Mouse (Mus musculus) liver, postnatal 0 days (tissue): ENCODE results near the gene Dnaic2. TPM values are rescaled to one million over a fixed set of nuclear protein-coding genes. Genes with fewer than 3 reads are reported as not detected.

ENCODE experiments used
- ATAC-seq: fragments of 200-750 bp; cut with Nextera tagmentation; 2 replicates; pipeline ENCODE4 v1.8.0; 2017; ENCODE audit warnings: mild to moderate bottlenecking, moderate library complexity
- DNase-seq: peaks from one replicate; pipeline ENCODE4 v3.0.0-alpha.2; 2016
- H3K27ac ChIP-seq: fragments of 300-500 bp; sonication (generic); 2 replicates; pipeline ENCODE4 v1.5.1; 2014; ENCODE audit warnings: antibody characterized with exemption, moderate library complexity, mild to moderate bottlenecking, low read depth
- H3K27me3 ChIP-seq: fragments of 300-500 bp; sonication (generic); 2 replicates; pipeline ENCODE4 v1.6.1; 2014; ENCODE audit warnings: low read length, control low read depth, mixed read lengths; ENCODE audit not compliant: insufficient read depth
- H3K36me3 ChIP-seq: fragments of 300-500 bp; sonication (generic); replicated peaks from 2 replicates; pipeline ENCODE4 v1.6.1; 2014; ENCODE audit warnings: mild to moderate bottlenecking, control low read depth, low read length, moderate library complexity, mixed read lengths; ENCODE audit not compliant: insufficient read depth
- H3K4me1 ChIP-seq: fragments of 300-500 bp; sonication (generic); 2 replicates; pipeline ENCODE4 v1.6.1; 2014; ENCODE audit warnings: antibody characterized with exemption, mild to moderate bottlenecking, control low read depth; ENCODE audit not compliant: insufficient read depth
- H3K4me2 ChIP-seq: fragments of 300-500 bp; sonication (generic); 2 replicates; pipeline ENCODE4 v1.6.1; 2014; ENCODE audit warnings: low read depth, mild to moderate bottlenecking, low read length, moderate library complexity, mixed read lengths
- H3K4me3 ChIP-seq: fragments of 300-500 bp; sonication (generic); 2 replicates; pipeline ENCODE4 v1.5.1; 2014; ENCODE audit warnings: low read depth, low read length
- H3K9ac ChIP-seq: fragments of 300-500 bp; sonication (generic); replicated peaks from 2 replicates; pipeline ENCODE4 v1.6.1; 2014; ENCODE audit warnings: mild to moderate bottlenecking, moderate library complexity
- H3K9me3 ChIP-seq: fragments of 300-500 bp; sonication (generic); 2 replicates; pipeline ENCODE4 v1.6.1; 2016; ENCODE audit warnings: mild to moderate bottlenecking, control low read depth, low read length, mixed read lengths
- CTCF ChIP-seq: sonication (generic); IDR thresholded peaks from 2 replicates; pipeline ENCODE4 v1.5.1; 2016; ENCODE audit warnings: antibody characterized with exemption, low read depth
- EP300 ChIP-seq: IDR thresholded peaks from 2 replicates; pipeline ENCODE4 v1.6.1; 2016; ENCODE audit warnings: antibody characterized with exemption, low read depth, mild to moderate bottlenecking
- WGBS: fragments of 180-500 bp; shearing (Covaris S2); extraction: QIAGEN DNeasy Blood & Tissue Kit; methylation state at CpG from one replicate; pipeline ENCODE4 v1.1.7; 2014; ENCODE audit not compliant: insufficient replicate concordance; 5-methylcytosine and 5-hydroxymethylcytosine counted together
- polyA plus RNA-seq: library from polyadenylated mRNA; unstranded; fragments of >200 nt; fragmentation: Nextera tagmentation; extraction: Ambion mirVana; gene quantifications from 2 replicates; pipeline ENCODE4 v1.2.1, GENCODE M21; 2015

Dnaic2 gene
- polyA plus RNA-seq, 1 experiment from 2014 or later = 0.13 TPM

GRCm38 (mm10) chr11:114698496-114698895 is 28.7 kb upstream of the Dnaic2 start:
- H3K27ac ChIP-seq = no peak overlapping the region
- H3K4me1 ChIP-seq = no peaks in the 10 kb centered on the region
- no peak overlapping the region for H3K4me3 ChIP-seq
- DNase-seq (no peak), ATAC-seq (no peak)
- H3K36me3 ChIP-seq = peaks cover 8% of the 10 kb centered on the region; the same call in 1 of the 2 replicates
- no peak overlapping the region for H3K9ac ChIP-seq
- no peak for TF ChIP-seq EP300
- TF ChIP-seq CTCF = no peak
- 87% methylated on average over 7 of the region's 7 CpGs for WGBS
- H3K9me3 ChIP-seq = no peaks in the 10 kb centered on the region
- H3K4me2 ChIP-seq = no peak overlapping the region
- H3K27me3 ChIP-seq = no peaks in the 10 kb centered on the region

- DNase-seq = no peak
- 64% methylated on average over 12 of the region's 12 CpGs for WGBS
These were observed 27.7 kb upstream of the Dnaic2 start for GRCm38 (mm10) chr11:114699511-114699910.

GRCm38 (mm10) chr11:114702311-114702995 is 24.8 kb upstream of the Dnaic2 start:
- WGBS = 62% methylated on average over 15 of the region's 15 CpGs
- no peak overlapping the region for H3K4me2 ChIP-seq
- TF ChIP-seq CTCF (no peak), EP300 (no peak)
- H3K36me3 ChIP-seq = no peaks in the 10 kb centered on the region; the same call in 1 of the 2 replicates
- no peak overlapping the region for H3K9ac ChIP-seq
- no peaks in the 10 kb centered on the region for H3K4me1 ChIP-seq
- no peak for DNase-seq
- H3K4me3 ChIP-seq = no peak overlapping the region
- H3K27me3 ChIP-seq = no peaks in the 10 kb centered on the region
- H3K27ac ChIP-seq = no peak overlapping the region
- ATAC-seq = no peak
- no peaks in the 10 kb centered on the region for H3K9me3 ChIP-seq

More at GRCm38 (mm10) chr11:114699511-114699910, 27.7 kb upstream of the Dnaic2 start:
- Histone ChIP-seq H3K27ac (no peak overlapping the region), H3K4me3 (no peak overlapping the region), H3K36me3 (peaks cover 8% of the 10 kb centered on the region; the same call in 1 of the 2 replicates), H3K9me3 (no peaks in the 10 kb centered on the region), H3K9ac (no peak overlapping the region), H3K27me3 (no peaks in the 10 kb centered on the region), H3K4me1 (no peaks in the 10 kb centered on the region), H3K4me2 (no peak overlapping the region)
- TF ChIP-seq EP300 = no peak
- TF ChIP-seq CTCF = no peak
- no peak for ATAC-seq

GRCm38 (mm10) chr11:114702996-114703361 is 24.2 kb upstream of the Dnaic2 start:
- TF ChIP-seq CTCF = no peak
- no peak for TF ChIP-seq EP300

GRCm38 (mm10) chr11:114704071-114704913 is 22.9 kb upstream of the Dnaic2 start:
- peaks cover 4% of the 10 kb centered on the region; the same call in 1 of the 2 replicates for H3K36me3 ChIP-seq
- no peak for ATAC-seq
- H3K27me3 ChIP-seq = no peaks in the 10 kb centered on the region
- no peak for TF ChIP-seq CTCF
- TF ChIP-seq EP300 = no peak
- H3K4me3 ChIP-seq = no peak overlapping the region
- no peak overlapping the region for H3K9ac ChIP-seq
- WGBS = 68% methylated on average over 22 of the region's 22 CpGs
- no peaks in the 10 kb centered on the region for H3K4me1 ChIP-seq
- H3K27ac ChIP-seq = no peak overlapping the region
- H3K4me2 ChIP-seq = no peak overlapping the region
- no peaks in the 10 kb centered on the region for H3K9me3 ChIP-seq
- DNase-seq = no peak

More at GRCm38 (mm10) chr11:114702996-114703361, 24.2 kb upstream of the Dnaic2 start:
- Histone ChIP-seq H3K27ac (no peak overlapping the region), H3K9me3 (no peaks in the 10 kb centered on the region), H3K36me3 (peaks cover 4% of the 10 kb centered on the region; the same call in 1 of the 2 replicates), H3K4me2 (no peak overlapping the region), H3K4me3 (no peak overlapping the region), H3K27me3 (no peaks in the 10 kb centered on the region), H3K9ac (no peak overlapping the region), H3K4me1 (no peaks in the 10 kb centered on the region)
- 61% methylated on average over 6 of the region's 6 CpGs for WGBS
- DNase-seq (no peak), ATAC-seq (no peak)

- ATAC-seq (no peak), DNase-seq (no peak)
- Histone ChIP-seq H3K4me2 (no peak overlapping the region), H3K36me3 (peaks cover 4% of the 10 kb centered on the region; the same call in 1 of the 2 replicates), H3K9me3 (no peaks in the 10 kb centered on the region), H3K27ac (no peak overlapping the region), H3K9ac (no peak overlapping the region), H3K4me3 (no peak overlapping the region), H3K27me3 (no peaks in the 10 kb centered on the region), H3K4me1 (no peaks in the 10 kb centered on the region)
- no peak for TF ChIP-seq EP300
- no peak for TF ChIP-seq CTCF
- 52% methylated on average over 5 of the region's 5 CpGs for WGBS
These were observed 20.9 kb upstream of the Dnaic2 start for GRCm38 (mm10) chr11:114706358-114706757.
